Mouse (Mus musculus) stomach, postnatal 0 days (tissue): ENCODE measurements around the gene Tgfb3. TPM values are rescaled to one million over a fixed set of nuclear protein-coding genes. Genes with fewer than 3 reads are reported as not detected.

Experiments used
- ATAC-seq: fragments of 200-750 bp; cut with Nextera tagmentation; 2 replicates; pipeline ENCODE4 v1.8.0; 2017; ENCODE audit not compliant: low FRiP score, low TSS enrichment
- DNase-seq: peaks from one replicate; pipeline ENCODE4 v3.0.0-alpha.2; 2016; ENCODE audit warnings: low spot score
- H3K27ac ChIP-seq: fragments of 300-500 bp; sonication (generic); replicated peaks from 2 replicates; pipeline ENCODE4 v1.5.1; 2014; ENCODE audit warnings: mild to moderate bottlenecking, control low read depth
- H3K27me3 ChIP-seq: fragments of 300-500 bp; sonication (generic); 2 replicates; pipeline ENCODE4 v1.6.1; 2014; ENCODE audit warnings: low read length; ENCODE audit not compliant: control insufficient read depth, insufficient read depth
- H3K36me3 ChIP-seq: fragments of 300-500 bp; sonication (generic); 2 replicates; pipeline ENCODE4 v1.6.1; 2014; ENCODE audit warnings: low read length, mixed read lengths; ENCODE audit not compliant: control insufficient read depth, insufficient read depth
- H3K4me1 ChIP-seq: fragments of 300-500 bp; sonication (generic); replicated peaks from 2 replicates; pipeline ENCODE4 v1.6.1; 2014; ENCODE audit warnings: antibody characterized with exemption; ENCODE audit not compliant: control insufficient read depth, insufficient read depth
- H3K4me2 ChIP-seq: fragments of 300-500 bp; sonication (generic); replicated peaks from 2 replicates; pipeline ENCODE4 v1.6.1; 2014; ENCODE audit warnings: low read depth, mild to moderate bottlenecking, control low read depth, moderate library complexity
- H3K4me3 ChIP-seq: fragments of 300-500 bp; sonication (generic); 2 replicates; pipeline ENCODE4 v1.5.1; 2014; ENCODE audit warnings: low read depth, low read length, control low read depth
- H3K9ac ChIP-seq: fragments of 300-500 bp; sonication (generic); 2 replicates; pipeline ENCODE4 v1.6.1; 2014; ENCODE audit warnings: mild to moderate bottlenecking, low read length, control low read depth, mixed read lengths
- H3K9me3 ChIP-seq: fragments of 300-500 bp; sonication (generic); 2 replicates; pipeline ENCODE4 v1.6.1; 2016; ENCODE audit warnings: low read length; ENCODE audit not compliant: control insufficient read depth
- CTCF ChIP-seq: IDR thresholded peaks from 2 replicates; pipeline ENCODE4 v1.5.1; 2016; ENCODE audit warnings: antibody characterized with exemption, low read depth, mild to moderate bottlenecking, moderate library complexity
- EP300 ChIP-seq: optimal IDR thresholded peaks from 2 replicates; pipeline ENCODE3; 2016; ENCODE audit warnings: antibody characterized with exemption
- WGBS: fragments of 180-500 bp; shearing (Covaris S2); extraction: QIAGEN DNeasy Blood & Tissue Kit; methylation state at CpG from one replicate; pipeline ENCODE4 v1.1.7; 2014; 5-methylcytosine and 5-hydroxymethylcytosine counted together
- polyA plus RNA-seq: library from polyadenylated mRNA; unstranded; fragments of >200 nt; fragmentation: Nextera tagmentation; extraction: Ambion mirVana; gene quantifications from 2 replicates; pipeline ENCODE4 v1.2.1, GENCODE M21; 2015

Gene Tgfb3
- polyA plus RNA-seq, 1 experiment from 2014 or later: 9.4 TPM

DNA sequence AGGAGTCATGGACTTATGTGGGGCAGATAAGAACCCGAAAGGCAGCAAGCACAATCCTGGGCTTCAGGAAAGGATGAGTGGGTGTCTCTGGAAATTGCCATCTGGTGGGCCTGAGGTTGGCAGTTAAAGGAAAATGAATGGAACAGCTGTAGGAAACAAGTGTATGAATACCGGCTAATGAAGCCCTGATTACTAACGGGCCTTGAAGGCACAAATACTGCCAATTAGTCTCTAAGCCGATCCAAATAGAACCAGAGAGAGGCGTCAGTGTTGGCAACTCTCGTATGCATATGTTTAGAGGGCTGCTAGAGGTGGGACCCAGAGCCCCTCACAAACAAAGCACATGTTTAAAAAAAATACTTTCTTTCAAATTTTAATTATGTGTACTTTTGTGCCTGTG, 7.4 kb downstream of the Tgfb3 start:
- H3K36me3 ChIP-seq: no peaks in the 10 kb centered on the region
- WGBS: 89% methylated on average over 6 of the region's 6 CpGs
- no peaks in the 10 kb centered on the region; the same call in 1 of the 2 replicates for H3K4me1 ChIP-seq

DNA sequence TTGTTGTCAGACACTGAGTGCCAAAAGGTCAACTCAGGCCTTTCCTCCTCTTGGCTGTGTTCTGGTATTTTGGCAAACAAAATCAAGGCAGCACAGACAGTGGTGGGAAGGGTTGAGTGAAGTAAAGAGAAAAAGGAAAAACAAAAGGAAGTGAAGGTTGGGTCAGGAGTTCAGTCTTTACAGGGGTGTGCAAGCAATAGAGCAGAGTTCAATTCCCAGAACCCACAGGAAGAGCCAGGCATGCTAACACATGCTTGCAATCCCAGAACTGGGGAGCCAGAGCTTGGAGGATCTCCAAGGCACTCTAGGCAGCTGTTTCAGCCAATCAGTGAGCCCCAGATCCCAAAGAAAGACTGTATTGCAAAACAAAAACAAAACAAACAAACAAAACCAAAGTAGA, 14.0 kb downstream of the Tgfb3 start:
- Histone ChIP-seq H3K4me2 (no peak overlapping the region), H3K27ac (no peak overlapping the region), H3K4me1 (no peaks in the 10 kb centered on the region), H3K36me3 (no peaks in the 10 kb centered on the region), H3K9me3 (no peaks in the 10 kb centered on the region), H3K4me3 (no peak overlapping the region), H3K9ac (no peak overlapping the region), H3K27me3 (no peaks in the 10 kb centered on the region)
- no peak for DNase-seq
- no peak for TF ChIP-seq CTCF
- TF ChIP-seq EP300: no peak
- ATAC-seq: no peak

More for the DNA sequence above, 7.4 kb downstream of the Tgfb3 start:
- H3K9ac ChIP-seq: no peak overlapping the region
- DNase-seq (no peak), ATAC-seq (no peak)
- H3K4me2 ChIP-seq: no peak overlapping the region
- no peak overlapping the region for H3K27ac ChIP-seq
- no peaks in the 10 kb centered on the region for H3K27me3 ChIP-seq
- no peak overlapping the region for H3K4me3 ChIP-seq
- no peak for TF ChIP-seq CTCF
- TF ChIP-seq EP300: no peak
- H3K9me3 ChIP-seq: no peaks in the 10 kb centered on the region

DNA sequence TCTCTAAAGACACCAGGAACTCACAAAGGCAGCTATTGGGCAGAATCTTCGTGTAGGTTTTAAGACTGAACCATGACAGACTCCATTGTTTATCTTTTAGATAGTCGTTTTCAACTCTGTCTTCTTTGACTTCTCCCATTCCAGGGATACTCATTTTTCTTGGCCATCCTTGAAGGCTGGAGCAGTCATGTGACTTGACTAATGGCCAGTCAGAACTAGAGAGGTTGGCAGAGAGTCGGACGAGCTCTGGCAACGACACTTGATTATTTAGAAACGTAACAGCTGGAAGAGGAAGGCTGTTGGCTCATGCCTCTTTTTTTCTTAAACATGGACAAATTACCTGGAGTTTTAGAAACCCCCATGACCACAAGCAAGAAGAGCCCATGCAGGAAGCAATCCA, 19.5 kb downstream of the Tgfb3 start:
- H3K27ac ChIP-seq: no peak overlapping the region

DNA sequence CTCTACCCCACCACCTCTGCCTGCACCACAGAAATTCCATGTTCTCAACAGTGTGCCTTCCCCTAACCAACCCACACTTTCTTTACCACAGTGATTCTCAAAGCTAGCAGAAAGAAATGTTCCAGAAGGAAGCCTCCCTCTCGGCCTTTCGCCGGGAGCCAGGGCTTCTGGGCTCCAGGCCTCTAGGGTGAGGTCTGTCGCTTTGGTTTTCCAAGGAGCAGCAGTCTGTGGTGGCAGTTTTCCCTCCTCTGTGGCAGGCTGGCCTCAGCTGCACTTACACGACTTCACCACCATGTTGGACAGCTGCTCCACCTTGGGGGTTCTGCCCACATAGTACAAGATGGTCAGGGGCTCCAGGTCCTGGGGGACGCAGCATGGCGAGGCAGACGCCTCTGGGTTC, 21.3 kb downstream of the Tgfb3 start:
- Histone ChIP-seq H3K4me3 (no peak overlapping the region), H3K27me3 (no peaks in the 10 kb centered on the region), H3K4me1 (no peaks in the 10 kb centered on the region), H3K36me3 (no peaks in the 10 kb centered on the region), H3K27ac (no peak overlapping the region), H3K4me2 (no peak overlapping the region), H3K9ac (no peak overlapping the region), H3K9me3 (no peaks in the 10 kb centered on the region)
- ATAC-seq (no peak), DNase-seq (no peak)
- WGBS: 84% methylated on average over 8 of the region's 8 CpGs
- TF ChIP-seq CTCF (no peak), EP300 (no peak)

More for the DNA sequence above, 19.5 kb downstream of the Tgfb3 start:
- H3K36me3 ChIP-seq: no peaks in the 10 kb centered on the region
- 44% methylated on average over 6 of the region's 6 CpGs for WGBS
- DNase-seq (no peak), ATAC-seq (no peak)
- TF ChIP-seq EP300: no peak
- TF ChIP-seq CTCF: no peak
- no peaks in the 10 kb centered on the region for H3K27me3 ChIP-seq
- no peak overlapping the region for H3K4me2 ChIP-seq
- H3K4me1 ChIP-seq: no peaks in the 10 kb centered on the region
- H3K9me3 ChIP-seq: no peaks in the 10 kb centered on the region
- H3K9ac ChIP-seq: no peak overlapping the region
- no peak overlapping the region for H3K4me3 ChIP-seq

DNA sequence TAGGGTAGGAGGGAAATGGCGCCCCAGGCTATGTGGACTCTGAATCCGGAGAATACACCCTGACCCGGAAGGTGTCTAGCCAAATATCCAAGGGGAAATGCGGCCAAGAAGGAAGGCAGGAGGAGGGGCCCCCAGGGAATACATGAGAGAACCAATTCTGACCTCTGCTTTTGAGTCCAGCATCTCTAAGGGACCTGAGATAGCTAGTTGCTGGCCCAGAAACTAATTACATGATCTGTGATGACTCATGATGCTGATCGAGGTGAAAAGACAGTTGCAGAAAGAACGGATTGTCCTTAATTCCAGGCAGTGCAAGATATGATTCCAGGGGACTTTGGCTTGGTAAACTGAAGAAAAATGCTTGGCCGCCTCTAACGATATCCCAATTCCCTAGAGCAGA, 21.9 kb downstream of the Tgfb3 start:
- no peaks in the 10 kb centered on the region for H3K27me3 ChIP-seq
- DNase-seq: no peak
- ATAC-seq: no peak
- H3K4me2 ChIP-seq: no peak overlapping the region
- H3K4me1 ChIP-seq: no peaks in the 10 kb centered on the region
- no peak overlapping the region for H3K27ac ChIP-seq
- TF ChIP-seq CTCF (no peak), EP300 (no peak)
- no peaks in the 10 kb centered on the region for H3K9me3 ChIP-seq
- H3K36me3 ChIP-seq: no peaks in the 10 kb centered on the region
- H3K4me3 ChIP-seq: no peak overlapping the region
- WGBS: 85% methylated on average over 8 of the region's 8 CpGs
- no peak overlapping the region for H3K9ac ChIP-seq

DNA sequence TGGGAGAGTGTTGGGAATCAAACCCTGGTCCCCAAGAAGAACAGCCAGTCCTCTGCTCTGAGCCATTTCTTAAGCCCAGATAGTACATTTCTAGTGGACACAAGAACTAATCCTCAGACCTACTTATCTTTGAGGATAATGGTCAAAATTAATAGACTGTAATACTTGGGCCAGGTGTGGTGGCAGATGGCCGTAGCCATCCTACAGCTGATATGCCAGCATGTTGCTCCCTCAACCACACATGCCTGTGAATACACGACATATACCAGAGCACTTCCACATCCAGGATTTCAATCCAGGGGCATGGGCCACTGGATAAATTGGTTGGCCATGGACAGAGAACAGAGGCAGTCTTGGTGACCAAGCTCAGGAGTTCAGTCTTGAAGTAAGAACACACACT, 23.5 kb downstream of the Tgfb3 start:
- ATAC-seq: no peak
- WGBS: 96% methylated on average over 2 of the region's 2 CpGs

More for the DNA sequence above, 23.5 kb downstream of the Tgfb3 start:
- no peak for DNase-seq
- no peaks in the 10 kb centered on the region for H3K9me3 ChIP-seq
- no peaks in the 10 kb centered on the region for H3K4me1 ChIP-seq
- H3K36me3 ChIP-seq: no peaks in the 10 kb centered on the region
- no peak overlapping the region for H3K9ac ChIP-seq
- no peak overlapping the region for H3K4me3 ChIP-seq
- no peak overlapping the region for H3K27ac ChIP-seq
- no peak for TF ChIP-seq EP300
- TF ChIP-seq CTCF: no peak
- no peak overlapping the region for H3K4me2 ChIP-seq
- H3K27me3 ChIP-seq: no peaks in the 10 kb centered on the region
